Mouse (Mus musculus) embryonic facial prominence, embryonic 11.5 days (tissue): ENCODE results near the gene Tbc1d1. TPM values are rescaled to one million over a fixed set of nuclear protein-coding genes. Genes with fewer than 3 reads are reported as not detected.

ENCODE experiments used
- ATAC-seq: fragments of 200-750 bp; cut with Nextera tagmentation; replicated peaks from 2 replicates; pipeline ENCODE4 v1.8.0; 2017; ENCODE audit warnings: low read depth; ENCODE audit not compliant: insufficient number of reproducible peaks, low FRiP score, low TSS enrichment
- DNase-seq: peaks from one replicate; pipeline ENCODE4 v3.0.0-alpha.2; 2015; ENCODE audit warnings: low spot score
- H3K27ac ChIP-seq: fragments of 300-500 bp; sonication (generic); replicated peaks from 2 replicates; pipeline ENCODE4 v1.5.1; 2014; ENCODE audit warnings: mild to moderate bottlenecking, low read depth, low read length, control low read depth
- H3K27me3 ChIP-seq: fragments of 300-500 bp; sonication (generic); 2 replicates; pipeline ENCODE4 v1.6.1; 2014; ENCODE audit warnings: mild to moderate bottlenecking, low read length, moderate library complexity, mixed read lengths; ENCODE audit not compliant: control insufficient read depth, insufficient read depth
- H3K36me3 ChIP-seq: fragments of 300-500 bp; sonication (generic); replicated peaks from 2 replicates; pipeline ENCODE4 v1.6.1; 2014; ENCODE audit warnings: low read depth, mild to moderate bottlenecking, low read length, moderate library complexity, mixed read lengths; ENCODE audit not compliant: control insufficient read depth, insufficient read depth
- H3K4me1 ChIP-seq: fragments of 300-500 bp; sonication (generic); 2 replicates; pipeline ENCODE4 v1.6.1; 2014; ENCODE audit warnings: low read length, mixed read lengths; ENCODE audit not compliant: control insufficient read depth, insufficient read depth
- H3K4me2 ChIP-seq: fragments of 300-500 bp; sonication (generic); 2 replicates; pipeline ENCODE4 v1.6.1; 2014; ENCODE audit warnings: low read depth, mild to moderate bottlenecking, control low read depth, low read length, moderate library complexity
- H3K4me3 ChIP-seq: fragments of 300-500 bp; sonication (generic); 2 replicates; pipeline ENCODE4 v1.5.1; 2014; ENCODE audit warnings: low read depth, low read length, control low read depth
- H3K9ac ChIP-seq: fragments of 300-500 bp; sonication (generic); replicated peaks from 2 replicates; pipeline ENCODE4 v1.6.1; 2014; ENCODE audit warnings: mild to moderate bottlenecking, control low read depth, low read length
- H3K9me3 ChIP-seq: fragments of 300-500 bp; sonication (generic); replicated peaks from 2 replicates; pipeline ENCODE4 v1.6.1; 2016; ENCODE audit warnings: mild to moderate bottlenecking, low read length, inconsistent platforms, mixed read lengths; ENCODE audit not compliant: control insufficient read depth
- WGBS: fragments of 180-500 bp; shearing (Covaris S2); extraction: QIAGEN DNeasy Blood & Tissue Kit; methylation state at CpG from one replicate; pipeline ENCODE4 v1.1.7; 2014; 5-methylcytosine and 5-hydroxymethylcytosine counted together
- polyA plus RNA-seq: library from polyadenylated mRNA; unstranded; fragments of >200 nt; fragmentation: Nextera tagmentation; extraction: Ambion mirVana; gene quantifications from 2 replicates; pipeline ENCODE4 v1.2.1, GENCODE M21; 2014

Gene Tbc1d1
- polyA plus RNA-seq, 1 experiment from 2014 or later, result 30.4 TPM

GRCm38 (mm10) chr5:64265145-64265544, 109.0 kb downstream of the Tbc1d1 start:
- DNase-seq, result peak; percentile 46
- ATAC-seq, result no peak
- H3K9ac ChIP-seq, result no peak overlapping the region
- no peak overlapping the region for H3K4me3 ChIP-seq
- H3K4me1 ChIP-seq, result no peaks in the 10 kb centered on the region
- H3K36me3 ChIP-seq, result no peaks in the 10 kb centered on the region
- H3K9me3 ChIP-seq, result no peaks in the 10 kb centered on the region
- no peak overlapping the region for H3K27ac ChIP-seq
- H3K4me2 ChIP-seq, result no peak overlapping the region
- 35% methylated on average over 3 of the region's 3 CpGs for WGBS
- no peaks in the 10 kb centered on the region for H3K27me3 ChIP-seq

- ATAC-seq, result no peak
- WGBS, result 91% methylated on average over 3 of the region's 3 CpGs
- no peak overlapping the region for H3K4me3 ChIP-seq
Observed at GRCm38 (mm10) chr5:64265906-64266305, 109.8 kb downstream of the Tbc1d1 start.

GRCm38 (mm10) chr5:64266534-64266933, 110.4 kb downstream of the Tbc1d1 start:
- H3K4me1 ChIP-seq, result no peaks in the 10 kb centered on the region
- 94% methylated on average over 2 of the region's 2 CpGs for WGBS
- H3K27ac ChIP-seq, result no peak overlapping the region
- no peak overlapping the region for H3K4me3 ChIP-seq
- no peaks in the 10 kb centered on the region for H3K36me3 ChIP-seq
- H3K9me3 ChIP-seq, result no peaks in the 10 kb centered on the region
- no peak overlapping the region for H3K9ac ChIP-seq
- ATAC-seq (no peak), DNase-seq (no peak)
- H3K27me3 ChIP-seq, result no peaks in the 10 kb centered on the region
- H3K4me2 ChIP-seq, result no peak overlapping the region

More at GRCm38 (mm10) chr5:64265906-64266305, 109.8 kb downstream of the Tbc1d1 start:
- no peak overlapping the region for H3K27ac ChIP-seq
- H3K9ac ChIP-seq, result no peak overlapping the region
- no peaks in the 10 kb centered on the region for H3K27me3 ChIP-seq
- H3K4me2 ChIP-seq, result no peak overlapping the region
- no peak for DNase-seq
- H3K36me3 ChIP-seq, result no peaks in the 10 kb centered on the region
- no peaks in the 10 kb centered on the region for H3K4me1 ChIP-seq
- H3K9me3 ChIP-seq, result no peaks in the 10 kb centered on the region

- no peaks in the 10 kb centered on the region for H3K4me1 ChIP-seq
- DNase-seq (no peak), ATAC-seq (no peak)
Observed at GRCm38 (mm10) chr5:64267279-64267678, 111.2 kb downstream of the Tbc1d1 start.

GRCm38 (mm10) chr5:64269669-64270068, 113.6 kb downstream of the Tbc1d1 start:
- no peak overlapping the region for H3K4me3 ChIP-seq
- DNase-seq, result no peak
- no peak overlapping the region for H3K27ac ChIP-seq
- H3K4me1 ChIP-seq, result no peaks in the 10 kb centered on the region
- H3K9ac ChIP-seq, result no peak overlapping the region
- H3K4me2 ChIP-seq, result no peak overlapping the region
- H3K9me3 ChIP-seq, result no peaks in the 10 kb centered on the region
- ATAC-seq, result 0 out of 2 replicates have a peak, but pooled peaks have one; percentile 18
- WGBS, result 24% methylated on average over 7 of the region's 7 CpGs
- no peaks in the 10 kb centered on the region for H3K27me3 ChIP-seq
- no peaks in the 10 kb centered on the region for H3K36me3 ChIP-seq

More at GRCm38 (mm10) chr5:64267279-64267678, 111.2 kb downstream of the Tbc1d1 start:
- Histone ChIP-seq H3K4me3 (no peak overlapping the region), H3K27ac (no peak overlapping the region), H3K4me2 (no peak overlapping the region), H3K9ac (no peak overlapping the region), H3K27me3 (no peaks in the 10 kb centered on the region), H3K36me3 (no peaks in the 10 kb centered on the region), H3K9me3 (no peaks in the 10 kb centered on the region)
- WGBS, result 91% methylated on average over 9 of the region's 9 CpGs

GRCm38 (mm10) chr5:64273517-64273916, 117.4 kb downstream of the Tbc1d1 start:
- Histone ChIP-seq H3K36me3 (no peaks in the 10 kb centered on the region), H3K4me2 (no peak overlapping the region), H3K27ac (no peak overlapping the region), H3K27me3 (no peaks in the 10 kb centered on the region), H3K4me1 (no peaks in the 10 kb centered on the region), H3K9me3 (no peaks in the 10 kb centered on the region), H3K9ac (no peak overlapping the region), H3K4me3 (no peak overlapping the region)
- WGBS, result 91% methylated on average over 1 of the region's 1 CpGs
- no peak for ATAC-seq
- no peak for DNase-seq

GRCm38 (mm10) chr5:64274296-64274695, 118.2 kb downstream of the Tbc1d1 start:
- H3K36me3 ChIP-seq, result no peaks in the 10 kb centered on the region

GRCm38 (mm10) chr5:64274738-64275451, 118.8 kb downstream of the Tbc1d1 start:
- no peak overlapping the region for H3K27ac ChIP-seq
- 34% methylated on average over 17 of the region's 17 CpGs for WGBS
- H3K4me1 ChIP-seq, result no peaks in the 10 kb centered on the region
- no peaks in the 10 kb centered on the region for H3K27me3 ChIP-seq
- DNase-seq (peak; percentile 69), ATAC-seq (no peak)
- H3K9ac ChIP-seq, result no peak overlapping the region
- H3K4me2 ChIP-seq, result no peak overlapping the region
- H3K9me3 ChIP-seq, result no peaks in the 10 kb centered on the region
- no peaks in the 10 kb centered on the region for H3K36me3 ChIP-seq
- no peak overlapping the region for H3K4me3 ChIP-seq

More at GRCm38 (mm10) chr5:64274296-64274695, 118.2 kb downstream of the Tbc1d1 start:
- no peaks in the 10 kb centered on the region for H3K4me1 ChIP-seq
- no peak for ATAC-seq
- WGBS, result 83% methylated on average over 9 of the region's 9 CpGs
- H3K4me3 ChIP-seq, result no peak overlapping the region
- no peak for DNase-seq
- no peak overlapping the region for H3K9ac ChIP-seq
- H3K4me2 ChIP-seq, result no peak overlapping the region
- H3K27ac ChIP-seq, result no peak overlapping the region
- no peaks in the 10 kb centered on the region for H3K27me3 ChIP-seq
- no peaks in the 10 kb centered on the region for H3K9me3 ChIP-seq
